Mouse (Mus musculus): ENCODE data around the gene Sergef. TPM values are rescaled to one million over a fixed set of nuclear protein-coding genes. Genes with fewer than 3 reads are reported as not detected.

Sergef gene
- total and polyA plus RNA-seq, 2 experiments from 2014 or later: 41.8 to 48.0 TPM

DNA sequence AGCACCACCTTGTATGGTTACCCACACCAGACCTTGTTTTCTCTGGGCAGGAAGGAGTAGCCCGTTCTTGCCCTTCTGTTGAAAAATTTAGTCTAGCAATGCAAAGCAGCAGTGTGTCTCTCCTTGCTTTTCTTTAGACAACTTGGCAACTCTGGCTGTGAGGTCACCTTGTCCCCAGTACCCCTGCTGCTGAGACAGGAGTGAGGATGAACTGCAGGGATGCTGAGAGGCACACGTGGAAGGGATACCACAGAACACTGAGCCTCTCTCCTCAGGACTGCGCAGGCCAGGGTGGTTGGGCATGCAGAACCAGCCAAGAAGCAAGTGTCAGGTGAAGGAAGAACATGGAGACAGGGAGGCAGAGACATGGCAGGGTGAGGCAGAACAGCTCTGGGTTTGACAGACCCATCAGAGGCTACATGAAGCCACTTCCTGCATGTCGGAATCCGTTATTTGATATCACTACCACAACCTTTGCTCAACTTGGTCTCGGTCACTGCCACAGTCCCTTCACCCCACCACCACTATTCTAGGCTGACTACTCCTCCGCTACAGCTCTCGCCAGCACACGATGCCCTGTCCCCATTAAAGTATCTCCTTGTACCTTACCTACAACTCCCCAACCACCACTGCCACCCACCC lies 103.0 kb downstream of the Sergef start:
- Histone ChIP-seq H3K27me3 (ENCODE audit: insufficient read depth, low read length) (no peaks in the 10 kb centered on the region), H3K36me3 (ENCODE audit: insufficient read depth, low read length) (no peaks in the 10 kb centered on the region), H3K27ac (0 out of 2 replicates have a peak overlapping the region, but pooled peaks have one; percentile 41), H3K4me2 (ENCODE audit: low read depth, low read length) (no peak overlapping the region), H3K4me1 (ENCODE audit: insufficient read depth, low read length) (0 out of 2 replicates have a peak, but pooled peaks cover 13% of the 10 kb centered on the region), H3K9ac (replicated peaks; ENCODE audit: low read length) (no peak overlapping the region), H3K9me3 (ENCODE audit: low read length) (no peaks in the 10 kb centered on the region), H3K4me3 (ENCODE audit: low read length) (no peak overlapping the region)
- no peak for DNase-seq (ENCODE audit: low spot score)
- no peak for ATAC-seq
- WGBS: 88% methylated on average over 9 of the region's 9 CpGs
- TF ChIP-seq CTCF (IDR thresholded peaks at IDR 0.05; ENCODE audit: low read depth): no peak

- Histone ChIP-seq H3K36me3 (ENCODE audit: insufficient read depth, low read length) (no peaks in the 10 kb centered on the region), H3K27ac (peak overlapping the region; percentile 61), H3K27me3 (ENCODE audit: insufficient read depth, low read length) (no peaks in the 10 kb centered on the region), H3K4me1 (ENCODE audit: insufficient read depth, low read length) (0 out of 2 replicates have a peak, but pooled peaks cover 13% of the 10 kb centered on the region), H3K4me3 (ENCODE audit: low read length) (no peak overlapping the region), H3K4me2 (ENCODE audit: low read depth, low read length) (peak overlapping the region; percentile 29), H3K9me3 (ENCODE audit: low read length) (no peaks in the 10 kb centered on the region), H3K9ac (replicated peaks; ENCODE audit: low read length) (no peak overlapping the region)
- TF ChIP-seq CTCF (IDR thresholded peaks at IDR 0.05; ENCODE audit: low read depth): peak; percentile 87
- ATAC-seq: peak; percentile 93
- WGBS: 9% methylated on average over 10 of the region's 10 CpGs
- peak; percentile 87 for DNase-seq (ENCODE audit: low spot score)
Measured at GRCm38 (mm10) chr7:46535429-46535799, 104.2 kb downstream of the Sergef start.

- DNase-seq (ENCODE audit: low spot score): no peak
- 84% methylated on average over 11 of the region's 11 CpGs for whole genome bisulfite sequencing
- peak; percentile 41; the same call in 1 of the 2 replicates for ATAC-seq
- Histone ChIP-seq H3K36me3 (ENCODE audit: insufficient read depth, low read length) (no peaks in the 10 kb centered on the region), H3K27ac (peak overlapping the region; percentile 61), H3K9me3 (ENCODE audit: low read length) (no peaks in the 10 kb centered on the region), H3K9ac (replicated peaks; ENCODE audit: low read length) (no peak overlapping the region), H3K4me1 (ENCODE audit: insufficient read depth, low read length) (0 out of 2 replicates have a peak, but pooled peaks cover 13% of the 10 kb centered on the region), H3K4me2 (ENCODE audit: low read depth, low read length) (no peak overlapping the region), H3K4me3 (ENCODE audit: low read length) (no peak overlapping the region), H3K27me3 (ENCODE audit: insufficient read depth, low read length) (no peaks in the 10 kb centered on the region)
- TF ChIP-seq CTCF (IDR thresholded peaks at IDR 0.05; ENCODE audit: low read depth): no peak
Measured at GRCm38 (mm10) chr7:46534767-46535428, 104.7 kb downstream of the Sergef start.

DNA sequence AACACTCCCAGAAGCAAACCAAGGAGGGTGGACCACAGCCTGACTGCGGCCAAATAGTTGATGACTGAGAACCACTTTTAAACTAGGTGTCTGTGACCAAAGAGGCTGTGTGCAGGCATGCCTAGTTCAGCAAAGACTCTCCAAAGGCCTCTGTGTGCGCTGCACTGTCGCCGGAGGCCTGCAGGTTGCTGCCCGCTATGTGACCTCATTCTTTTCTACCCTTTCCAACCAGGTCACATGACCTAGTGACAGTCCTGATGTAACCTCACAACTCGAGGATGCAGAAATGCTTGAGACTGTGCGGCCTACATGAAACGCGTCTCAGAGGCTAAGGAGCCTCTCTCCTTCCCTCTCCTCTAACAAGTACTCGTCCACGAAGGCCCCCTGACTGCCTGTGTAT lies 106.1 kb downstream of the Sergef start:
- no peak overlapping the region for H3K4me2 ChIP-seq (ENCODE audit: low read depth, low read length)
- ATAC-seq: no peak
- H3K36me3 ChIP-seq (ENCODE audit: insufficient read depth, low read length): no peaks in the 10 kb centered on the region
- no peak overlapping the region for H3K4me3 ChIP-seq (ENCODE audit: low read length)
- no peak overlapping the region for H3K9ac ChIP-seq (replicated peaks; ENCODE audit: low read length)
- TF ChIP-seq CTCF (IDR thresholded peaks at IDR 0.05; ENCODE audit: low read depth): no peak
- no peak for DNase-seq (ENCODE audit: low spot score)
- H3K27ac ChIP-seq: no peak overlapping the region
- H3K9me3 ChIP-seq (ENCODE audit: low read length): no peaks in the 10 kb centered on the region
- 78% methylated on average over 11 of the region's 11 CpGs for WGBS
- H3K4me1 ChIP-seq (ENCODE audit: insufficient read depth, low read length): 0 out of 2 replicates have a peak, but pooled peaks cover 13% of the 10 kb centered on the region
- H3K27me3 ChIP-seq (ENCODE audit: insufficient read depth, low read length): no peaks in the 10 kb centered on the region

DNA sequence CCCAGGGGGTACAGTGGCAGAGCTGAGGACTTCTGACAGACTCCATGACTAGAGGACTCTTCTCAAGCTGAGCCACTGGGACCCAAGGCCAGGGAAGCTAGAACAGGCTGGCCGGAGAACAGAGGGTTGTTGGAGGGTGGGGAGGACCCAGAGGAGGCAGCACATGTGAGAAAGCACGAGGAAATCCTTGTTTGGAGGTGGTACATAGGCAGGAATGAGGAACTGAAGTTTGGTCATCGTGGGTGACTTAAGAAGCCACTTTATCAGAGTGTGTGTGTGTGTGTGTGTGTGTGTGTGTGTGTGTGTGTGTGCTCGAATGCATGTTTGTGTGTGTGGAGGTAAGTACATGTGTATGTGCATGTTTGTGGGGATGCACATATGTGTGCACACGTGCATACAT lies 108.3 kb downstream of the Sergef start:
- no peaks in the 10 kb centered on the region for H3K27me3 ChIP-seq (ENCODE audit: insufficient read depth, low read length)
- no peaks in the 10 kb centered on the region for H3K36me3 ChIP-seq (ENCODE audit: insufficient read depth, low read length)
- no peak overlapping the region for H3K27ac ChIP-seq
- H3K4me3 ChIP-seq (ENCODE audit: low read length): no peak overlapping the region
- H3K4me2 ChIP-seq (ENCODE audit: low read depth, low read length): no peak overlapping the region
- H3K4me1 ChIP-seq (ENCODE audit: insufficient read depth, low read length): 0 out of 2 replicates have a peak, but pooled peaks cover 9% of the 10 kb centered on the region
- WGBS: 84% methylated on average over 5 of the region's 5 CpGs
- H3K9me3 ChIP-seq (ENCODE audit: low read length): no peaks in the 10 kb centered on the region
- H3K9ac ChIP-seq (replicated peaks; ENCODE audit: low read length): no peak overlapping the region
- TF ChIP-seq CTCF (IDR thresholded peaks at IDR 0.05; ENCODE audit: low read depth): no peak
- DNase-seq (ENCODE audit: low spot score): no peak
- no peak for ATAC-seq

- no peak overlapping the region for H3K9ac ChIP-seq (replicated peaks; ENCODE audit: low read length)
Measured at GRCm38 (mm10) chr7:46529930-46530329, 109.7 kb downstream of the Sergef start.

More at GRCm38 (mm10) chr7:46529930-46530329, 109.7 kb downstream of the Sergef start:
- Histone ChIP-seq H3K4me1 (ENCODE audit: insufficient read depth, low read length) (0 out of 2 replicates have a peak, but pooled peaks cover 5% of the 10 kb centered on the region), H3K36me3 (ENCODE audit: insufficient read depth, low read length) (no peaks in the 10 kb centered on the region), H3K27me3 (ENCODE audit: insufficient read depth, low read length) (no peaks in the 10 kb centered on the region), H3K9me3 (ENCODE audit: low read length) (no peaks in the 10 kb centered on the region), H3K4me2 (ENCODE audit: low read depth, low read length) (no peak overlapping the region), H3K27ac (no peak overlapping the region), H3K4me3 (ENCODE audit: low read length) (no peak overlapping the region)
- WGBS: 36% methylated on average over 8 of the region's 8 CpGs
- peak; percentile 51 for DNase-seq (ENCODE audit: low spot score)
- TF ChIP-seq CTCF (IDR thresholded peaks at IDR 0.05; ENCODE audit: low read depth): peak; percentile 36; the same call in 1 of the 2 replicates
- peak; percentile 51; the same call in 1 of the 2 replicates for ATAC-seq
